Mouse (Mus musculus) lung, adult 18-20 months (tissue): ENCODE results near the gene S100pbp.

Experiments used
- DNase-seq, 2 experiments: peaks; one replicate each; pipeline ENCODE4 v3.0.0; 2022; ENCODE audit warnings: mixed read lengths in 2 of 2

S100pbp gene

DNA sequence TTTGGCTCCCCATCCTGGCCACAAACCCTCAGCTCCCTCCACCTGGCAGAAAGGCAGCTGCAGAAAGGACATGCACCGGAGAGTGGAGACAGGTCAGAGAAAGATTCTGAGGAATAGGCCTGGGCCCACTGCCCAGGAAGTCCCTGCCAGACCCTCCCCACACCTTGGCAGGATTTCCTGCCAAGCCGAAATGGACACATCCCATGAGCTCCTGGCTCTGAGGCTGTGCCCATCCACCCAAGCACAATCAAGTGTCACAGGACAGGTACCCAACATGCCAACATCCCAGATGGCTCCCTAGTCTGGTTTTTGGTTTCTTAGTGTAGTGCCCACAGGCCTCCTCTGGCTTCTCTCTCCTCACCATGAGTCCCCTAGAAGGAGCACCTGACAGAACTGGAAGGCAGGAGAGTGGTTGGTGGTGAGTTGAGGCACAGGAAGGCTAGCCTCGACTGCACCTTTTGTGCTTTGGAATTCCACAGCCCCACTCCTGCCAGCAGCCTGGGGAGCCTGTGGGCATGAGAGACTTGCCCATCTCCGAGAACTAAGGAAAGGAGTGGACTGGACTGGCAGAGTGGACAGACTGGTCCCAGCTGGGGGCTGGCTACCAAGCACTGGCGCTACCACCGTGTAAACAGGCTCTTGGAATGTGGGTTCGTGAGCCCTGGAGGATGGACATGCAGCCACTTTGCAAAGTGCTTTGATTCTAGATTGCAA, 31.0 kb upstream of the S100pbp start:
- no peak for DNase-seq

DNA sequence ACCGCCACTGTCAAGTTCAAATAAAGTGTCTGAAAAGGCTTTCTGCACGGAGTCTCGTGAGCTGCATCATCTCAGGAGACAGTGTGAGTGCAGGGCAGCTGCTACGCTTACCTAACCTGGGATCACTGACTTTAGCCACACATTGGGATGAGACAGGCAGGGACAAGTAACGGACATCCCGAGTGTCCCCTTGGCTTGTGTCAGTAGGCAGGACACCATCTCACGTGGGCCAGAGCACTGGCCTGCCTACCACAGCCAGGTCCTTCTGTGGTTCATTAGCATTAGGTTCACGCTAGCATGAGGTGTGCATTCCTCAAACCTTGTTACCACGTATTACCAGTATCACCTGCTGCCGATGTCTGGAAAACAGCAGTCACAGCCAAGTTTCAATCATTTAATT, 29.7 kb upstream of the S100pbp start:
- DNase-seq, result no peak

DNA sequence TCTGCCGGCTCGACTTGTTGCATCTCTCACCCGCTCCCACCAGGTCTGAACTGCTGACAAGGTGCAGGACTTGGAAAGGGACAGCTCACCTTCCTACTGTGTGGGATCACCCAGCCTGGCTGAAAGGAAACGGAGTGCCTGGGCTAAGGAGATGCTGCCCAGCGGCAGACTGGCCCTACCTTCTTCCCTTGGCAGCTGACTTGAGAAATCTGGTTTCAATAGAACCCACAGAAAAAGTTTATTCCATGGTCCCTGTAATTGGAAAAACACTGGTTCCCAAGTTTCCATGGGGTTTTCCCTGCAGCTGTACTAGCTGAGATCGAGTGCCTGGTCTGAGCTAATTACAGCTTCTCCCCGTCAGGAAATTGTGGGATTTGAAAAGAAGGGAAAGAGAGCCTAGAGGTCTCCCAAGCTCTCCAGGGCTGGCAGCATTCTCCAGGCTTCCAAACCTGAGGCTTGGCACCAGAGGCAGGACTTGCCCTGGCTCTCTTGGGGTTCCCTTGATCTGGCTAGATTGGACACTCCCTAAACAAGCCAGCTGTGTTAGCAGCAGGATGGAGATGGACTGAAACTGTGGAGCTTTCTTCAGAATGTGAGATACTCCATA, 29.1 kb upstream of the S100pbp start:
- no peak for DNase-seq

DNA sequence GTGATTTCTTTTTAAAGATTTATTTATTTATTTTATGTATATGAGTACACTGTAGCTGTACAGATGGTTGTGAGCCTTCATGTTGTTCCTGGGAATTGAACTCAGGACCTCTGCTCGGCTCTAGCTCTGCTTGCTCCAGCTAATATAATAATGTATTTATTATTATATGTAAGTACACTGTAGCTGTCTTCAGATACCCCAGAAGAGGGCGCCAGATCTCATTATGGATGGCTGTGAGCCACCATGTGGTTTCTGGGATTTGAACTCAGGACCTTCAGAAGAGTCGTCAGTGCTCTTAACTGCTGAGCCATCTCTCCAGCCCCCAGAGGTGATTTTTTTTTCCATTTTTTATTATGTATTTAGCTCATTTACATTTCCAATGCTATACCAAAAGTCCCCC, 23.0 kb upstream of the S100pbp start:
- peak in 1 of 2 experiments; percentile 35 for DNase-seq

DNA sequence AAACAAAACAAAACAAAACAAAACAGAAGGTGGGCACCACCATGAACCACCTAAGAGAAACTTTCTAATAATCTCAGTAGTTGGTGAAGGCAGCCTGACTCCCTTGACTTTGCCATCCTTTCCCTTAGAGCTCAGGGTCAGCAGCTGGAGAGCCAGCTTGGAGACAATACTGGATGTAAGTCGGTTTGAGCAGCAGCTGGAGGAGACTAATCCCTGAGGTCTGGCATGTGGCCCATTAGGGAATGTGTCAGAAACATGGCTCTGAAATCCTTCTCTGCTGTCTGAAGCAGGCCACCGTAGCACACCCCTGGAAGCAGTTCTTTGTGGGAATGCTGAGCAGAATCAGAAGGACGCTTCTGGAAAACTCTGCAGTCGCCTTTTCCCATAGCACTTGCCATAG, 21.9 kb upstream of the S100pbp start:
- no peak for DNase-seq

DNA sequence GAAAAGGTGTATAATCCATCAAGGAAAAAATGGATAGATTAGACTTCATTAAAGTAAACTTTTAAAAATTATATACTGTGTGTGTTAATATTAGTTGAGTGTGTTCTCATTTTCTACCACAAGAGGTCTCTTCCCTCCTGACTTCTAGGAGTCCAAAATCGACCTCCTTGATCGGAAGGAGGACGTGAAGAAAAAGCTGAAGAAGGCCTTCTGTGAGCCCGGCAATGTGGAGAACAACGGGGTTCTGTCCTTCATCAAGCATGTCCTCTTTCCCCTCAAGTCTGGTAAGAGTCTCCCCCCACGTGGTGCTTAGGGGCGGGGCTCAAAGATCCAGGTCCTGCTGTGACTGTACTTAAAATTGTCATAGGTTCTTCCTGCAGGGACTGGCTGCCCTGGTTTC, 20.0 kb upstream of the S100pbp start:
- no peak for DNase-seq

DNA sequence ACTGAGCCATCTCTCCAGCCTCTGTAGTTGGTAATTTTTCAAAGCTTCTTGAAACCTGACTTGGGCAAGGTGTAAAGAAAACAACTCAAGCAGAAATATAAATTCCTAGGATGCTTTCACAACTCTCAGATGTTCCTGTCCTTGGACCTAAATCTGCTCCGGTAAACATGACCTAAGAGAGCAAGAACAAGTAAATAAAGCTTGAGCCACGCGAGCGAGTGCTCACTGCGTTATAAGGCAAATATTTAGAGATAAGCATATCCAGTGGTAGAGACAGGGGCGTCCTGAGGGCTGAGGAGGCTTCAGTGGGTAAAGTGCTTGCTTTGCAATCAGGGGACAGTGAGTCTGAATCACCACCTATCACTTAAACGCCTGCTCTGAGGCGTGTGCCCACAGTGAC, 17.3 kb upstream of the S100pbp start:
- DNase-seq, result no peak

DNA sequence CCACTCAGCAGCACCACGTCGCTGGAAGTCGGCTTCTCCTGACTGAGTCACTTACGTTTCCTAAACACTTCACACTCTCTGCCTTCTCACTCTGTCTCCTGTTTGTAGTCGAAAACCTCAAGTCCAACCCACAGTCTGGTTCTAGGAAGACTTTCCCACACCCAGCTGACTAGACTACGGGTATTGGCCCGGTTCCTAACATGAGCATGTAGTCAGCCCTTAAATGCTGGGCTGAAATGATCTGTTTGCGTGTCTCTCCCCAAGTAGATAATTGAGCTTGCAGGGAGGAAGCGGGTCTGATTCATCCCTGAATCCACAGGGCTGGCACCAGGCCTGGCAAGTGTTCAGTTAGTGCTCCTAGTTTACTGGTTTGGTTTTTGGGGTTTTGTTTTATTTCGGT, 15.1 kb upstream of the S100pbp start:
- DNase-seq, result no peak

DNA sequence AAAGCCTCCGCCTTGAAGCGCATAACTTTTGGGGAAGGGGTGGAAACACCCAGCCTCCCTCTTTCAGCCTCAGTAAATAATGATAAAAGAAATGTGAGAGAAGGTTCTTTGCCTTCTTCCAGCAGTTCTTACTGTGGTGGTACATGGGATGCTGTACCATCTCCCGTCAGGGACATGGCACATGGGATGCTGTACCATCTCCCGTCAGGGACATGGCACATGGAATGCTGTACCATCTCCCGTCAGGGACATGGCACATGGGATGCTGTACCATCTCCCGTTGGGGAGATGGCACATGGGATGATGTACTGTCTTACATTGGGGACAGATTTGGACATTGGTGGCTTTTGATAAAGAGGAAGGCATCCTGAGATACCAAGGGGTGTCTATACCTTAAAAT, 8.0 kb upstream of the S100pbp start:
- DNase-seq, result no peak

DNA sequence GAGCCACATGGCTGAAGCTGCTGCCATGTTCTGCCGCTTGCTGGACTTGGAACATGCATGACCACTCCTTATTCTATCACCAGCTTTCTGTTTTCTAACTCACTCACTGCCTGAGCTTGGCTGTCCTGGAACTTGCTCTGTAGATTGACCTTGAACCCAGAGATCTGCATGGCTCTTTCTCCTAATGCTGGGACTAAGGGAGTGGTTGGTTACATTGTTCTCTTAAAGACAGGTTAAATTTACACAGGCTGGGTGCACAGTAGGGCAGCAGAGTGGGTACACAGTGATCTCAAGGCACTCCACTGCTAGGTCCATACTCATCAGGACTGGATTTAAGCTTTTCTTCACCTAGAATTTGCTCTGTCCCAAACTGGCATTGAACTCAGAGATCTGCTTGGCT, 4.8 kb upstream of the S100pbp start:
- no peak for DNase-seq

DNA sequence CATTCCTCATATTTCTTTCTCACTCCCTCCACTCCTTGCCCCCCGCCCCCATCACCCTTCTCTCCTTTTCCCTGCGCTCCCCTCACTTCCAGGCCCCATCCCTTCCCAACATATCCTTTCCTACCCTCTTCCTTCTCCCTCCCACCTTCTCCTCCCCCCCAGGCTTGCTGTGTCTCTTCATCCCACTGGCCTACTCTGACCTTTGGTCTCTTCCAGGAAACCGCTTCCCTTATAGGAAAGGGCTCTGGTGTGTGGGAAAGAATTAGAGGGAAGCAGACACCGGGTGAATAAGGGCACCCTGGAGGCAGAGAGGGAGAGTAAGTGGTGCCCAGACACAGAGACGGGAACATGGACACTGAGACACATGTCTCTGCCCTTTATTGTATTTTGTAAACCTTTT, 2.2 kb upstream of the S100pbp start:
- DNase-seq, result no peak

DNA sequence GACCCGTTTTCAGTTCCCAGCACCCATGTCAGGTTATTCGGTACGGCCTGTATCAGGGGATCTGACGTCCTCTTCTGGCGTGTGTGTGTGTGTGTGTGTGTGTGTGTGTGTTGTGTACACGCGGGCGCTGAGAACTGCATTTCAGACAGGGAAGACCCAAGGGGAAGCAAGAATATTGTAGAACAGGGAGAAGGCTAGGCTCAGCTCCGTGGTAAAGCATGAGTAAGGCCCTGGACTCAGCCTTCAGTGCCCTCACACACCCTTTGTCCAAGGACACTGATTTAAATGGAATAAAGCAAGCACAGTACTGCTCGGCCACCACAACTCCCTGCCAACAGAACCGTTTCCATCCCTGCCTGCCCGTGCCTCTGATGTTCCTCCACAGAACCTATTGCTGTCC, 1.0 kb upstream of the S100pbp start:
- no peak for DNase-seq

DNA sequence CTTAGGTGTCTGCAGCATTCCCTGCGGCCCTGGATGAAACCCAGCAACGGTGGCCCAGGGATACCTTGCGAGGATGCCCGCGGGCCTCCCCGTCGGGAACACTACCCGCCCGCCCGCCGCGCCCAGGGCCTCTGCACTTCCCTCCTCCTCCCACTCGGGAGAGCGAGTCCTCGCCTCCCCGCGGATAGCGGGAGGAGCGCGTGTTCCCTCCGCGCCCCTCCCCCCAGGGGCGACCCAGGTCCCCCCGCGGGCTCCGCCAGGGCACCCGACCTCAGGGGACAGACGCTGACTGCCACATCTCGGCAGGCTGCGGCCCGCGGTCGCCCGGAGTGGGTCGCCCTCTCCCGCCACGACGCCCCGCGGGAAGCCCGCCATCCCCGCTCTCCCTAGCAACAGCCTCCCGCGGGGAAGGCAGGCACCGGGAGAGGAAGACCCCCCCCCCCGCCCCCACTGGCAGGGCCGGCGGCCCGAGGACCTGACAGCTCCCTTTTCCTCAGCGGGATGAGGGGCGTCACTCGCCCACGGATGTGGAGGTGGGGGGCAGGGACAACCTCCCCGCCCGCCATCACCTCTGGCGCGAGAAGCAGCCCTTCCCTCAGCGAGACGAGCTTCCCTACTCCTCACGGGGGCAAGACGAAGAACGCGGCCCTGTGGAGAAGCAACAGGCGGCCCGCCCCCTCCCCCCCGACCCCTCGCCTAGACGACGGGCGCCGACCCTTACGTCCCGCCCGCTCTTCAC, 555 bp downstream of the S100pbp start:
- peak; percentile 41 to 43 for DNase-seq

DNA sequence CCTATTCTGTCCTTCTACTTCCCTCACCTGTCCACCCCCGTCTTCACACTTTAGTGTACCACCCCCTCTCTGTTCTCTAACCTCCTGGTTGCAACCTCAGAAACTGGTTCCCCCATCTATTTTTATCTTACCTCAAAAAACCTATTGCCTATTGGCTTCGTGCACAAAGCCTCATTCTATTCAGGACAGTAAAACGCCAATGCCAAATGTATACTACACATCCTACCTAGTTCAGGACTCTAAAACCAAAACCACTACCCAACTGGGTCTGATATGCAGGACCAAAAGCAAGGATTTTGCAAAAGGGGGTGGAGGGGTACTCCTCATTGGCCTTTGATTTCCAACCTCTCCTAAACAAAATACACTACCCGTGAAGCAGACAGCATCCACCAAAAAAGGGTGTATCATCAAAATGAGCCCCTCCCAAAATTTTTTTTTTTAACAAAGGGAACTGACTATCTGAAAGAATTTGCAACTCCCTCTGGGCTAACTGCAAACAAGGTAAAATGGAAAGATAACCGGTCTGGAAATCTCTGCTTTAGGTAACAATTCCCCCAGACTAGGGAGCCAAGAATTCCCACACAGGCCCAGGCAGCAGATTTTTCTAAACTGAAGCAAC, 1.4 kb downstream of the S100pbp start:
- no peak for DNase-seq

DNA sequence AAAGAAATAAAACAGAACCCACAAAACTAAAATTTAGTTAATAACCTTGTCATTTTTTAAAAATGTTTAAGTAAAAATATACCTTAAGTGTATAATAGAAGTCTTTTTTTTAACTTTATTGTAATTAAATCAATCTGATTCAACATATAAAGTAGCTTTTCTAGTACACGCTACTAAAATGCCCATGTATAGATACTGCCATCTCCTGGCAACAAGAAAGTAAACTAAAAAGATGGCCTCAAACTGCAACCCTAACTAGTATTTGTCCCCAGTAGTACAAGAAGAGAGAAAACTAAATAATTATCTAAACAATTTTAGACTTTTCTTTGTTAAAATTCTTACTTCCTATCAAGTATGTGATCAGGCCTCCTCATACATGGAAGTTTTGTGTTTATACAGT, 10.0 kb downstream of the S100pbp start:
- DNase-seq, result no peak

DNA sequence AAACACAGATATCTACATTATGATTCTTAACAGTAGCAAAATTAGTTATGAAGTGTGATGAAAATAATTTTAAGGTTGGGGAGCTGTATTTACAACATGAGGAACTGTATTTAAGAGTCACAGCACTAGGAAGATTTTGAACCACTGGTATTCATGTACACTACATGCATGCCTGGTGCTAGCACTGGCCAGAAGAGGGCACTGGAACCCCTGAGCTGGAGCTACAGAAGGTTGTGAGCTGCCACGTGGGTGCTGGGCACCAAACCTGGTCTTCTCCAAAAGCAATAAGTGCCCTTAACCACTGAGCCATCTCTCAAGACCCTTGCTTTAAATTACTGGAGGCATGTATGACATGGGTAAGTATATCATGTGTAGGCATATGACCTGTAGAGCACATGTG, 17.0 kb downstream of the S100pbp start:
- no peak for DNase-seq

DNA sequence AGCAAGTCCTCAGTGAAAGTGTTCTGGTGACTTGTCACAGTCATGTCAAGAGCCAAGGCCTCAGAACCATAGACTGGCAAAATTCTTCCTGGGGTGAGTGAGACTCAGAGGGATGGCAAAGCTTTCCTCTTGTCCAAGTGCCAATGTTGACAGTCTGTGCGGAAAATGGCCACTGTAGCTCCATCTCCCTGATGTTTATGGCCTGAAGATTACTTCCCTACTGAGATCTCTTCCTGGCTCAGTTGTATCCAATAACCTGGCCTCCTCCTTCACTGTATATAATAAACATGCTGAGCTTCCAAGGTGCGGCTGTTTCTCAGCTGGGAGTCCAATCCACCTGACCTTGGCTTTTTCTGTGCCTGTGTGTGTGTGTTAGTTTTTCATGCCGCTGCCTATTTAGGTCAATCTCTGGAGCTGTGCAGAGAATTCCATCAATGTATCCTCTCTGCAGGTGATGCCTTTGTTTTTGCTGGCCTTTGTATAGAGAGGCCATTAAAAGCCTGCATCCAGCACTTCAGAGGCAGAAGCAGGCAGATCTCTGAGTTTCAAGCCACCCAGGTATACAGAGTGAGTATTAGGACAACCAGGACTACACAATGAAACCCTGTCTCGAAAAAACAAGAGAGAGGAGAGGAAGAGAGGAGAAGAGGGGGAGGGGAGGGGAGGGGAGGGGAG, 27.8 kb downstream of the S100pbp start:
- no peak for DNase-seq

DNA sequence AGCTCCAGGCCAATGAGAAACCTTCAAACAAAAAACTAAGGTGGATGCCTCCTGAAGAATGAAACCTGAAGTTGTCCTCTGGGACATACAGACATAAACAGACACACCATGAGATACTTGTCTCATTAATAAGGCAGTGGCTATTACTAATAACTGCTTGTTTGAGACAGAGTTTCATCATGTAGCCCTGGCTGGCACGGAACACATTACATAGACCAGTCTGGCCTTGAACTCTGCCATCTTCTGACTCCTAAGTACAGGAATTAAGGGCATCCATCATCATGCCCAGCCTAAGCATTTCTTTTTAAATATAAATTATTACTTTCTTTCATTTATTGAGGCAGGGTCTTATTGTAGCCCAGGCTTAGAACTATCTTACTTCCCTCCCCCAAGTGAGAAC, 28.5 kb downstream of the S100pbp start:
- no peak for DNase-seq

DNA sequence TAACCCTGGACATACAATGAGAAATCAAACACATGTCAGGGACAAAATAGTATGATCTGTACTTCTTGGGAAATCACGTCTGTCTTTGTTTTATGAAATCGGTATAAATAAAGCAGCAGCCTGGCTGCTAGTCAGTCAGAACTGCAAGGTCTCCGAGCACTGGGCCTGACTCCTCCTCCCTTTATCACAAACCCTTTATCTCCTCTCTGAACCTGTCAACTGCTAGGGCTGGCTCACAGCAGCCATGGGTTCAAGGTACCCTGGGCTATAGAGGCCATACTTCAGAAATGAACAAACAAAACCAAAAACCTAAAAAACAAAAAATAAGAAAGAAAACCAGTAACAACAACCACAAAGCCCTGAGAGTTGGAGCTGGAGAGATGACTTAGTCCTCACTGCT, 31.0 kb downstream of the S100pbp start:
- no peak for DNase-seq

DNA sequence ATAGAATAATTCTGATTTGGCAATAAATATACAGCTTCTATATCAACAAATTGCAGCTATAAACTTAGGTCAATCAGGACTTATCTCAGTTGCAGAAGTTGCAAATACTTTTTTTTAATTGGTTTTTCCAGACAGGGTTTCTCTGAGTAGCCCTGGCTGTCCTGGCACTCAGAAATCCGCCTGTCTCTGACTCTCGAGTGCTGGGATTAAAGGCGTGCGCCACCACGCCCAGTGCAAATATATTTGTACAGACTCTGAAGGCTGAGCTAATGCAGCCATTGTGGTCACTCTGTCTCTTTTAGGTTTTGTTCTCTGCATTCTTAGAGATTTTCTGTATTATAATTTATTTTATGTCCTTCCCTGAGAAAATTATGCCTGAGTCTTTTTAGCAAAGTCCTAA, 32.0 kb downstream of the S100pbp start:
- no peak for DNase-seq

DNA sequence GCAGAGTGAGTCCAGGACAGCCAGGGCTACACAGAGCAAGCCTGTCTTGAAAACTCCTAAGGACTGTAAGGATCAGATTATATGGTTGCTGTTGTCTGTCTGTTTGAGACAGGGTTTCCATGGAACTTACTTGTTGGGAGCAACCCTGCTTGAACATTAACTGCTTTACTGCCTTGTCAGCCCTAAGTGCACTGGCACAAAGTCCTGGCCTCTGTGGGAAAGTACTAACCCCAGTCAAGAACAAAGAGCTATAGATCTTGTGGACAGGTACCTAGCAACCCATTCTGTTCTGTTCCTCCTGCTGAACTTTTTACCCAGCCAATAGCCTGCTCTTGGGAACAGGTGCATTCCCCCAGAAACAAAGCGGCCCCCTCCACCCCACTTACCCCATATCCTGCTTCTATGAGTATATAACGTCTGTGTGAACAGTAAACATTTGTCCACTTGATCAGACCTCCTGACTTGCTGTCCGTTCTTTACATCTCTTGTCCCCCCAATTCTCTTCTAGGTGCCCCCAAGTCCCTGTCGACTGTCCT, 38.2 kb downstream of the S100pbp start:
- DNase-seq, result no peak

DNA sequence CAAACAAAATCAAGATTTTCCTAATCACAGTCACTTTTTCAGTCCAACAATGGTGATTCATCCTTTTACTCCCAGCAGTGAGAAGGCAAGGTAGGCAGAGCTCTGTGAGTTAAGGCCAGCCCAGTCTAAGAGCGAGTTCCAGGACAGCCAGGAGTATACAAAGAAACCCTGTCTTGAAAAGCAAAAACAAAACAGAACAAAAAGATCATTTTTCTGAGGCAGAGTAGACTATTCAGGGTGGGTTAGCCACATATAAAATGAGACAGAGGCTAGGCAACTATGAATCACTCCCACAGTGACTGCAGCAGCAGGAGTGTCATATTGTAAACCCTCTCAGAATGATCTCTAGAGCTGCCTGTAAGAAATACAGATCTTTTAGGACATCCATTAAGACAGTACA, 40.2 kb downstream of the S100pbp start:
- DNase-seq, result no peak

DNA sequence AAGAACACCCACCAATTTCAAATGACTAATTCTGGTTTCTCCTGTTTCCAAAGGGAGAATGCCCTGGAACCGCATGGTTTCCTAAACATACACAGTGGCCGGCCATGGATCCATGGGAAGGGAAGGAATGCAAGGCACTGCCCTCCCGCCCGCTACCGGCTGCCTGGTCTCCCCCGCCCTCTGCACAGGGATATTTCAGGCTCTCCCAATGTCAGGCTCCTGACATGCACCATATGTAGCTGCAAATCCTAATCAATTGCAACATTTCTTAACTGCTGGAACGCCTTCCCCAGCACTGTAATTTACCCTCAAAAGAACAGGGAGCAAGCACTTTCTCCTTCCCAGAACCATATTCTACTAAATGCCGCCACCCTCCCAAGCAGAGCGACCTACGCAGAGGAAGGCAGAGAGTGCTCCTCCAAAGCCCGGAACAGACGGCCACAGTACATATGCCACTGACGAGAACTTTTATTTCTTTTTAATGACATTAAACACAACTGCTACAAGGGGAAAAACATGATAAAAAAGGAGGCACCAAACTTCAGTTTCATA, 41.9 kb downstream of the S100pbp start:
- peak in 1 of 2 experiments; percentile 36 for DNase-seq
